Mouse (Mus musculus) heart, postnatal 0 days (tissue): Measurements from ENCODE around the gene Gm21119. TPM values are rescaled to one million over a fixed set of nuclear protein-coding genes. Genes with fewer than 3 reads are reported as not detected.
"Not testable (repeated sequence)": the region's sequence is repeated elsewhere in the genome, so short reads cannot be mapped to it uniquely, and the experiment has no call there.

Experiments used
- ATAC-seq: fragments of 200-750 bp; cut with Nextera tagmentation; 2 replicates; pipeline ENCODE4 v1.8.0; 2017; ENCODE audit warnings: low read depth, moderate number of reproducible peaks, moderate library complexity; ENCODE audit not compliant: insufficient read depth
- DNase-seq: peaks from one replicate; pipeline ENCODE4 v3.0.0-alpha.2; 2016; ENCODE audit warnings: low spot score
- H3K27ac ChIP-seq: fragments of 300-500 bp; sonication (generic); 2 replicates; pipeline ENCODE4 v1.5.1; 2014; ENCODE audit warnings: low read depth, mild to moderate bottlenecking
- H3K27me3 ChIP-seq: fragments of 300-500 bp; sonication (generic); 2 replicates; pipeline ENCODE4 v1.6.1; 2014; ENCODE audit warnings: low read length, mixed read lengths; ENCODE audit not compliant: control insufficient read depth, insufficient read depth
- H3K36me3 ChIP-seq: fragments of 300-500 bp; sonication (generic); replicated peaks from 2 replicates; pipeline ENCODE4 v1.6.1; 2014; ENCODE audit warnings: low read length, mixed read lengths; ENCODE audit not compliant: control insufficient read depth, insufficient read depth
- H3K4me1 ChIP-seq: fragments of 300-500 bp; sonication (generic); 2 replicates; pipeline ENCODE4 v1.6.1; 2014; ENCODE audit warnings: antibody characterized with exemption; ENCODE audit not compliant: control insufficient read depth, insufficient read depth
- H3K4me2 ChIP-seq: fragments of 300-500 bp; sonication (generic); 2 replicates; pipeline ENCODE4 v1.6.1; 2014; ENCODE audit warnings: low read depth, mild to moderate bottlenecking, low read length, moderate library complexity
- H3K4me3 ChIP-seq: fragments of 300-500 bp; sonication (generic); 2 replicates; pipeline ENCODE4 v1.5.1; 2014; ENCODE audit warnings: low read depth, low read length
- H3K9ac ChIP-seq: fragments of 300-500 bp; sonication (generic); replicated peaks from 2 replicates; pipeline ENCODE4 v1.6.1; 2014; ENCODE audit warnings: low read depth, low read length, mixed read lengths
- H3K9me3 ChIP-seq: fragments of 300-500 bp; sonication (generic); replicated peaks from 2 replicates; pipeline ENCODE4 v1.6.1; 2016; ENCODE audit warnings: low read length; ENCODE audit not compliant: control insufficient read depth
- WGBS: fragments of 180-500 bp; shearing (Covaris S2); extraction: QIAGEN DNeasy Blood & Tissue Kit; methylation state at CpG from one replicate; pipeline ENCODE4 v1.1.7; 2014; 5-methylcytosine and 5-hydroxymethylcytosine counted together
- polyA plus RNA-seq: library from polyadenylated mRNA; unstranded; fragments of >200 nt; fragmentation: Nextera tagmentation; extraction: Ambion mirVana; gene quantifications from 2 replicates; pipeline ENCODE4 v1.2.1, GENCODE M21; 2015
- total RNA-seq: library from RNA; depleted of rRNA; stranded (reverse); fragments of >200 nt; gene quantifications from 2 replicates; pipeline ENCODE4 v1.2.3, GENCODE M21; 2014; ENCODE audit warnings: low replicate concordance; rRNA removed

The Gm21119 gene
- total RNA-seq = 0.34 and 0.58 TPM in 2 replicates
- polyA plus RNA-seq = 0.04 TPM in 1 of 2 replicates, not detected in the other

DNA sequence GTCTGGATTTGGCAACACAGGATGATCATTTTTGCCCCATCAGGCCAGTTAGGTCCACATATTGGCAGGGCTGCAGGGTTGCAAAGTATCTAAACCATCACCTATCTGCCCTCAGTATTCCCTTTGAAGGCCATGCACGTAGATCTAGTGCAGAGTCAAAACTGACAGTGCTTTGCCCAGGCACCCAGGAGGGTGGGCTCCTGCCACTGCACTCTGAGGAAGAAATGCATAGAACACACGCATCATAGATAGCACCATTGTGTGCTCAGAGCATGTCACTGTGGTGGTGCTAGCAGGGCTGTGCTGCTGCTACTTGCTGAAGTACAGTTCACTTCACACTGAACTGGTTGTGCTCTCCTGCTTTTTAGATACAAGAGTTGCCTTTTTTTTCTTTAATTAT, at the start of gene Gm21119:
Gm21119 (plus strand) TSS at position 301 of the 400 bp plus-strand sequence.
- not testable (repeated sequence) for H3K27ac ChIP-seq, H3K36me3 ChIP-seq, H3K4me2 ChIP-seq, H3K9ac ChIP-seq, H3K27me3 ChIP-seq, H3K4me1 ChIP-seq, H3K4me3 ChIP-seq, DNase-seq, H3K9me3 ChIP-seq, ATAC-seq
- no CpG with 5 or more reads among the region's 2 CpGs for WGBS

DNA sequence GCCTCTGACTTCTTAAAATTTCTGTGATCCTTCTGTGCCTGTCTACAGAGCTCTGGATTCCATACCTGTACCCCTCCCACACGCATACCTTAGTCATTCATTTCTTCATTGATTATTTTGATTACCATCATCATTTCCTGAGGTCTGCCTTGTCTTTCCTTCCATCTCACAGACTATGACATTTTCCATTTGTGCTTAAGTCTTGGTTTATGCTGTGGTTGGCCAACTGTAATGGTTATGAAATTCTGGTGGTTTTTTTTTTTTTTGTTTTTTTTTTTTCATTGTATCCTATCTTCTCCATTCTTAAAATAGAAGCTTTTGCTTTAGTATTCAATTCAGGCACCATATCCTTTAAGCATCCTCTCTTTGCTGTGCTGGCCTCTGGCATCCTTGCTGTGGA, 48.0 kb upstream of the Gm21119 start:
- not testable (repeated sequence) for H3K4me2 ChIP-seq, H3K27ac ChIP-seq, ATAC-seq, H3K4me1 ChIP-seq, H3K27me3 ChIP-seq, H3K4me3 ChIP-seq, DNase-seq, H3K9me3 ChIP-seq, H3K9ac ChIP-seq, H3K36me3 ChIP-seq
- no CpG with 5 or more reads among the region's 1 CpGs for WGBS

DNA sequence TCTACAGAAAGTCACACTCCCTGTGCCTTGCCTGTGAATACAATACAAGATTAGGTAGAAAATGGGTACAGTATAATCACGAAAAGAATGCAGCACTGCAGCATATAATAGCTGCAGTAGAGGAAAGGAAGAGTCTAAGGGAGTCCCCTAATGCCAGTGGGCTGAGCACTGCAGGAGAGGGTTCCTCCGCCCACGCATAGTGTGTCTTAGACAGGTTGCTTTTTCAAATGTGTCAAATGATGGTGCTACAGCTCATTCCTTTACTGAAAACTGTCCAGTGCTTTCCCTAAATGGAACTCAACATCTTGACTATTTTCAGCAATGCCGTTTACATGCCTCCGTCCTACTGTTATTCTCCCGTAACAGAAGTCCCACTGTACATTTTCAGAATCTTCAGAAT, 33.6 kb upstream of the Gm21119 start:
- H3K27ac ChIP-seq, H3K4me1 ChIP-seq, H3K4me3 ChIP-seq, H3K36me3 ChIP-seq, ATAC-seq, H3K27me3 ChIP-seq, H3K4me2 ChIP-seq, H3K9ac ChIP-seq, DNase-seq, H3K9me3 ChIP-seq: not testable (repeated sequence)
- WGBS = 88% methylated on average over 3 of the region's 6 CpGs

DNA sequence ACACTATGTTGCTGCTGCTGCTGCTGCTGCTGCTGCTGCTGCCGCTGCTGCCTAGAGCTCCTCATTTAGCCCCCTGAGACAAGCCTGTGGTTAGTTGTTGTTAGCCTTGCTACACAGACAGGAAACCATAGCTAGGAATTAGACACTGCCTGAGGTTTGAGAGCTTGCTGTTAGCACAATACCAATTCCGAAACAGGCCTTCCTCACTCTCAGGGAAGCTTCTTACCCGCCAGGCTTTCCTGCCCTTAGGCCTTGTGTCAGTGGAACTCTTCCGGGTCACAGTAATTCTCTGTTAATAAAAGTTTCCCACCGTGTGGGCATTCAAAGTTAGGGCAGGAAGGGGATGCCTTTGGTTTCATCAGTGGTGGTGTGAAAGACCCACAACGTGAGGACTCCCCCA, 31.9 kb upstream of the Gm21119 start:
- H3K27me3 ChIP-seq, H3K4me2 ChIP-seq, H3K27ac ChIP-seq, DNase-seq, H3K36me3 ChIP-seq, ATAC-seq, H3K9me3 ChIP-seq, H3K4me1 ChIP-seq, H3K4me3 ChIP-seq, H3K9ac ChIP-seq: not testable (repeated sequence)
- 80% methylated on average over 4 of the region's 6 CpGs for WGBS

DNA sequence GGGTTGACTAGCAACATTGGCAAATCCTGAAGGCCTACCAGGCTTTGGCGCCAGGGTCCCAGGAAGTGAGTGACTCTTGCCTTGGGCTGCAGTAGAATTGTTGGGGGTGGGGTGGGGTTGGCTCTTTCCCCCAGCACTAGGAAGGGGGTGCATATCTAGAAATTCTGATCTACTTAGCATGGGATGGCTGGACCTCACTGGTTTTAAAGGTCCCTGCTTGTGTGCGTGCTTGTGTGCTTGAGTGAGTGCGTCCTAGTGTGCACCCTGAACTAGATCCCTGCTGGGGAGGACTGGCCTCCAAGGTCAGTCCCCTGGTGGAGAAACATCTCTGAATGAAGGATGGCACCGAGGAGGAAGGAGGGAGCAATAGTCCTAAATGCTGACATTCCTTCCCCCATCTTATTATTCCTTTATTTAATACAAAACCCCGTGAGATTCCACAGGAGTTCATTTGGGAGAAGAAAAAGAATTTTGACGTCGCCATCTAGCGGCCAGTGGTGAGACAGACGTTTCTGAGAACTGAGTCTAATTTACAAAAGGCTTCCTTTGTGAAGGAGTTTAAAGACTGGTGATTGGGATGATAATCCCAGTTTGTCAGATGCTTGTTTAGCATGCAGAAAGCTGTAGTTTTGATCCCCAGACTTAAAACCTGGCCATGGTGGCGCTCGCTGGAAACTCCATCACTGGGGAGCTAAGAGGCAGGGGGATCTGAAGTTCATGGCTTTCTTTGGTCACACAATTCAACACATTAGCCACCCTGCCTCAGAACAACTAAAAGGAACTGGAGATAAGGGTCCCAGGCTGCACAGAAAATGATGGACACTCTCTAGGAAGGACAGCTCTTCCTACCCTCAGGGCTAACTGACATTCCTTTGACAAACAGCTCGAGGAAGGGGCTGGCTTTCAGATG, 26.2 kb upstream of the Gm21119 start:
- WGBS = 21% methylated on average over 4 of the region's 12 CpGs
- H3K4me2 ChIP-seq, H3K4me1 ChIP-seq, H3K27me3 ChIP-seq, H3K9ac ChIP-seq, DNase-seq, H3K27ac ChIP-seq, H3K9me3 ChIP-seq, ATAC-seq, H3K36me3 ChIP-seq, H3K4me3 ChIP-seq: not testable (repeated sequence)

DNA sequence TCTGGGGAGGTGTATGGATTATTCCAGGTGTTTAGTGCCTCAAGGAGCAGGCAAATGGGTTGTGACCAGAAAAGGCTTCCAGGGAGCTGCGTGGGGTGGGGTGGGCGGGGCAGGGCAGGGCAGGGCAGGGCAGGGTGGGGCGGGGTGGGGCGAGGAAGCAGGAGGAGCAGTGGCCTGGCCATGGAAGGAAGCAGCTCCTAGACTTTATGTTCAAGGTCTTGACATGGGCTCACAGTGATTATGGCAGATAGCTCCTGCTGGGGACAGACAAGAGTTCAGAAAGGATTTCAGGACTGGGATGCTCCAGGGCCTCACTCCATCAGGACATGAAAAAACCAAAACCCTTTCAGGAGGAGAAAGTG, 25.6 kb upstream of the Gm21119 start:
- H3K9ac ChIP-seq, H3K27ac ChIP-seq, H3K4me2 ChIP-seq, H3K36me3 ChIP-seq, H3K9me3 ChIP-seq, DNase-seq, H3K4me1 ChIP-seq, H3K27me3 ChIP-seq, H3K4me3 ChIP-seq: not testable (repeated sequence)
- peak; percentile 27; the same call in 1 of the 2 replicates for ATAC-seq
- WGBS = 100% methylated on average over 1 of the region's 4 CpGs

DNA sequence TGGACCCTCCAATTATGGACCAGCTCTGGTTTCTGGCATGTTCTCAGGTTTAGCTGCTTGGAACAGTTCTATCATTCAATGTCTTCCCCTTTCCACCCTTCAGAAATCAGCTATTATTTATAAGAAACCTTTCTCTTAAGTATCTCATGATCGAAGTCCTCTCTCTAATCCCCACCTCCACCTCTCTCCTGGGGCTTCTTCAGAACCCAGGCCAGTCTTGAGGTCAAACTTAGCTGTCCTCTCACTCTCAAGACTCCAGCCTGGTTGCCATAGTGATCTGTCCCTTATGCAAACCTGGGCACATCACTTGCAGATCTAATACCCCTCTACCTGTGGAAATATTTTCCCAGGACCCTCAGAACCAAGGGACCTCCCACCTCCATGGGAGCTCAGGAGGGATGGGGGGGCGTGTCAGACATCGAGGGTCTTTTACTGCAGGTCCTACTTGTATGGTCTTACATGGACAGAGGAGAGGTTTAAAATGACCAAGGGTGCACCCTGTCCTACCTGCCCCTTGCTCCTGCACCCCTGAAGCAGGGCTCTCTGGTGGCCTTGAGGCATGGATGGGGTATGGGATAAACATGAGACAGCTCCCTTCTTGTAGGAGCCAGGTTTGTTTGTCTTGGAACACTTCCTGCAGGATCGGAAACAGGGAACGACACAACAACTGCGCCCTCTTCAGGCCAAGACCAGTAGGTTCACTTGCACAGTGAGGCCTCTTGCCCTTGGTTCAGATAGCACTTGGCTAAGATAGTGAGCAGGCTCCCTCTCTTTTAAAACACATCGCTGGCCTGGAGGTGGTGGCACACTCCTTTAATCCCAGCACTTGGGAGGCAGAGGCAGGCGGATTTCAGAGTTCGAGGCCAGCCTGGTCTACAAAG, 24.4 kb upstream of the Gm21119 start:
- not testable (repeated sequence) for H3K27me3 ChIP-seq, H3K27ac ChIP-seq, H3K4me2 ChIP-seq, H3K4me3 ChIP-seq, H3K36me3 ChIP-seq, H3K9me3 ChIP-seq, H3K9ac ChIP-seq, ATAC-seq, H3K4me1 ChIP-seq
- WGBS = 76% methylated on average over 3 of the region's 9 CpGs
- DNase-seq = peak; percentile 4

DNA sequence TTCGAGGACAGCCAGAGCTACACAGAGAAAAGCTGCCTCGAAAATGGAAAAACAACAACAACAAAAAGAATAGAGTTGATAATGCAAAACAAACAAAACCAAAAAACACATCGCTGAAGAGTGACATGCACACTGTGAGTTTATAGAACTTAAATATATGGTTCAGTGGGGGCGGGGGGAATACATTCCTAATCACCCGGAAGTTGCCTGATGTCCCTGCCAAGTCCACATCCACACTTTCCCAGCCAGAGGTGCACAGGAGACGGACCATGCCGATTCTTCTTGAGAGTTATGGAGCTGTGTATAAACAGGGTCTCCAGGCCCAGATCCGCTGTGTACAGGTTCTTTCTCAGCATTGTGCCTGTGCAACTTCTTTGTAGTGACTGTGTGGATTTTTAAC, 23.7 kb upstream of the Gm21119 start:
- H3K4me3 ChIP-seq, ATAC-seq, H3K9ac ChIP-seq, H3K27ac ChIP-seq, H3K36me3 ChIP-seq, H3K9me3 ChIP-seq, H3K4me2 ChIP-seq, DNase-seq, H3K4me1 ChIP-seq, H3K27me3 ChIP-seq: not testable (repeated sequence)
- WGBS = 56% methylated on average over 4 of the region's 8 CpGs
